Mouse (Mus musculus) heart, adult 2 months (tissue): ENCODE results near the gene Wdr45. TPM values are rescaled to one million over a fixed set of nuclear protein-coding genes. Genes with fewer than 3 reads are reported as not detected.
A peak's percentile ranks its signal among the peaks of the same experiment; 100 is the strongest.

Experiments
- DNase-seq, 2 experiments: peaks; one replicate each; pipeline ENCODE4 v3.0.0; 2021
- H3K27ac ChIP-seq: fragments of 200-600 bp; 2 replicates; pipeline ENCODE4 v1.8.1; 2022
- H3K27me3 ChIP-seq: fragments of 200-500 bp; 2 replicates; pipeline ENCODE4 v1.6.1; 2012; ENCODE audit warnings: mild to moderate bottlenecking, low read length, inconsistent platforms, mixed read lengths; ENCODE audit not compliant: control insufficient read depth, insufficient read depth
- H3K36me3 ChIP-seq: fragments of 200-500 bp; 2 replicates; pipeline ENCODE4 v1.6.1; 2012; ENCODE audit warnings: low read length, inconsistent platforms; ENCODE audit not compliant: control insufficient read depth, insufficient read depth
- H3K4me1 ChIP-seq: fragments of 200-500 bp; 2 replicates; pipeline ENCODE4 v1.6.1; 2011; ENCODE audit warnings: low read length; ENCODE audit not compliant: control insufficient read depth, insufficient read depth
- H3K4me3 ChIP-seq: fragments of 200-600 bp; 2 replicates; pipeline ENCODE4 v1.8.1; 2022
- H3K79me2 ChIP-seq: fragments of 200-500 bp; replicated peaks from 2 replicates; pipeline ENCODE4 v1.6.1; 2012; ENCODE audit warnings: mild to moderate bottlenecking, inconsistent platforms, low read length, moderate library complexity, mixed read lengths; ENCODE audit not compliant: control insufficient read depth, insufficient read depth
- H3K9ac ChIP-seq: fragments of 200-500 bp; 2 replicates; pipeline ENCODE4 v1.6.1; 2012; ENCODE audit warnings: low read depth, mild to moderate bottlenecking, control low read depth, inconsistent platforms, low read length, mixed read lengths
- CTCF ChIP-seq: fragments of 200-600 bp; IDR thresholded peaks from 2 replicates; pipeline ENCODE4 v1.8.1; 2022; ENCODE audit warnings: antibody characterized with exemption, mild to moderate bottlenecking, moderate library complexity
- EP300 ChIP-seq: fragments of 200-500 bp; IDR thresholded peaks from 2 replicates; pipeline ENCODE4 v1.6.1; 2011; ENCODE audit warnings: low read depth, low read length, control low read depth; ENCODE audit not compliant: insufficient read depth
- POLR2A ChIP-seq: fragments of 200-500 bp; IDR thresholded peaks from 2 replicates; pipeline ENCODE4 v1.6.1; 2011; ENCODE audit warnings: mild to moderate bottlenecking, low read depth, low read length, control low read depth; ENCODE audit not compliant: insufficient read depth
- WGBS: fragments of 180-500 bp; shearing (Covaris S2); methylation state at CpG from one replicate; pipeline ENCODE4 v1.1.7; 2018; 5-methylcytosine and 5-hydroxymethylcytosine counted together
- intact Hi-C: fragments of 180-260 bp; cut with DNase I; formaldehyde crosslinking; loops from one replicate; pipeline ENCODE4 v1.15.1; 2025
- polyA plus RNA-seq: library from polyadenylated mRNA; depleted of rRNA; stranded (reverse); fragments of >200 nt; gene quantifications from 2 replicates; pipeline ENCODE4 v1.2.3, GENCODE M21; 2012; rRNA removed
- total RNA-seq, 2 experiments: library from RNA; stranded (reverse); gene quantifications; 2 replicates each; pipeline ENCODE4 v1.2.3; 2021

Gene Wdr45
- total and polyA plus RNA-seq, 3 experiments = 41.3 to 48.3 (median 42.5) TPM

DNA sequence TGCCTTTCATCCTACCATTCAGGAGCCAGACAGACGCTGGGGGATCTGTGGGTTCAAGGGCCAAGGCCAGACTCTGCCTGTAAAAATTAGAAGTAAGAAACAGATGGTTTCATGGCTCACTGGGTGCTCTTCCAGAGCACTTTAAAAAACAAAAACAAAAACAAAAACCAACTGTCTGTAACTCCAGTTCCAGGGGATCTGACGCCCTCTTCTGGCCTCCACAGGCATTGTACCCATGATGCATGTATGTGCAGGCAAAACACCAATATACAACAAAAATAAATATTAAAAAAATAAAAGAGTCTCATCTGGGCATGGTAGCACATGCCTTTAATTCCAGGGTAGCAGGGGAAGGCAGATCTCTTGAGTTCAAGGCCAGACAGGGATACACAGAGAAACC is 58.6 kb downstream of the Wdr45 start:
- WGBS = 54% methylated on average over 2 of the region's 2 CpGs
- Histone ChIP-seq H3K9ac (no peak overlapping the region), H3K27ac (no peak overlapping the region), H3K4me1 (no peaks in the 10 kb centered on the region; the same call in 1 of the 2 replicates), H3K79me2 (no peaks in the 10 kb centered on the region), H3K36me3 (no peaks in the 10 kb centered on the region), H3K27me3 (no peaks in the 10 kb centered on the region), H3K4me3 (no peak overlapping the region)
- no peak for TF ChIP-seq POLR2A
- TF ChIP-seq CTCF = peak; percentile 62
- intact Hi-C loops = loop anchor here (10.0 kb wide), 1 partner anchor 348 kb away; no protein-coding TSS in a partner anchor
- DNase-seq = no peak

DNA sequence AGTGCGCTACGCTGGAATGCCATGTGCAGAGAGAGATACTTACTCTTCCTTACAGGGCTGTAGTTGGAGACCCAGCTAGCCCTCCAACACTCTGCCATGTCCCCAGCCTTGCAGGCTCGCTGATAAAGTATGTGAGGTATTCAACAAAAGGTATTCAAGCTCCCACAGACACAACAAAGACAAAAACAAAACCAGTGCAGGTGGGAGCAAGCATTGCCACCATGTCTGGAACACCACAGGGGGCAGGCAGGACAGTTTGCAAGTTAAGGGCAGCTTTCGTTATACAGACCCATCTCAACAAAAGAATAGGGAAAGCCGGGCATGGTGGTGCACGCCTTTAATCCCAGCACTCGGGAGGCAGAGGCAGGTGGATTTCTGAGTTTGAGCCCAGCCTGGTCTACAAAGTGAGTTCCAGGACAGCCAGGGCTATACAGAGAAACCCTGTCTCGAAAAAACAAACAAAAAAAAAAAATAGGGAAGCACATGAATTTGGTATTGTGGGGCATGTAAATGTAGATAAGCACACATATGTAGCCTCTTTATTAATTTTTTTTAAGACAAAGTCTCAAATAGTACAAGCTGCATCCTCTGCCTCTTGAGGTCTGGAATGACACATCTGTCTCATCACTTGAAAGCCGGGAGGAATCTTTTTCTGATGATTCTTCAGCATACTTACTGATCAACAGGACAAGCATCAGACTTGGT is 61.5 kb downstream of the Wdr45 start:
- no peaks in the 10 kb centered on the region for H3K27me3 ChIP-seq
- no peak overlapping the region for H3K27ac ChIP-seq
- no peak overlapping the region for H3K4me3 ChIP-seq
- H3K9ac ChIP-seq = no peak overlapping the region
- WGBS = 63% methylated on average over 9 of the region's 9 CpGs
- no peak for TF ChIP-seq CTCF
- H3K79me2 ChIP-seq = no peaks in the 10 kb centered on the region
- H3K4me1 ChIP-seq = no peaks in the 10 kb centered on the region; the same call in 1 of the 2 replicates
- intact Hi-C loops = loop anchor here (1.0 to 10.0 kb wide), 3 partner anchors 22 to 351 kb away; no protein-coding TSS in a partner anchor
- H3K36me3 ChIP-seq = no peaks in the 10 kb centered on the region
- DNase-seq = no peak

DNA sequence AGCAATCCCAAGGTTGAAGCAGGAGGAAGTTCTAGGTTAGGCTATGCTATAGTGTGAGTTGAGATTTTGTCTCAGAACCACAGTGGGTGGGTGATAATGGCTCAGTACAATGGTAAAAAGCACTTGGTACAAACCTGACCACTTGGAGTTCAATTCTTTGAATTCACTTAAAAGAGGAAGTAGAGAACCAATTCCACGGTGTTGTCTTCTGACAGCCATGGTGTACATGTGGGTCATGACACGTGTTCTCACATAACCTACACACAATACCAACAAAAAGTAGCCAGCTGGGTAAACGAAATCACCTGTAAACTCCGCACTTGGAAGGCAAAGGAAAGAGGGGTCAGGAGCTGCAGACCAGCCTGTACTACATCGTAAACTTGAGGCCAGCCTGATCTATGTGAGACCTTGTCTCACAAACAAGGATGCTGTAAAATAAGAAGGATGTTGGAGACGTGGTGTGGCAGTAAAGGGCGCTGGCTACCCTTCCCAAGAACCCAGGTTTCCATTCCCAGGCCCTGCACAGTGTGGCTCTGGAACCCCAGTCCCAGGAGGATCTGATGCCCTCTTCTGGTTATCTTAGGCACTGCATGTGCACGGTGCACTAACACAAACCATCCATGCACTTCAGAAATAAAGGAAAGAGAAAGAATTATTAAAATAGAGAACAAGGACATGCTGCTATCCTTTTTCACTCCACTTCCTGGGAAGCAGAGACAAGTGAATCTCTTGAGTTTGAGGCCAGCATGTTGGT is 62.4 kb downstream of the Wdr45 start:
- DNase-seq = peak; percentile 37 to 52
- H3K4me1 ChIP-seq = no peaks in the 10 kb centered on the region; the same call in 1 of the 2 replicates

More for the DNA sequence above, 62.4 kb downstream of the Wdr45 start:
- no peak overlapping the region for H3K27ac ChIP-seq
- H3K4me3 ChIP-seq = no peak overlapping the region
- H3K36me3 ChIP-seq = no peaks in the 10 kb centered on the region
- H3K27me3 ChIP-seq = no peaks in the 10 kb centered on the region
- 44% methylated on average over 8 of the region's 8 CpGs for WGBS
- no peak overlapping the region for H3K9ac ChIP-seq
- no peak for TF ChIP-seq POLR2A
- TF ChIP-seq EP300 = no peak
- TF ChIP-seq CTCF = peak; percentile 83
- no peaks in the 10 kb centered on the region for H3K79me2 ChIP-seq
- intact Hi-C loops = loop anchor here (1.0 to 10.0 kb wide), 3 partner anchors 23 to 352 kb away; no protein-coding TSS in a partner anchor

Other genes starting within 250 kb of the Wdr45 start
- gene Foxp3, start 140.7 kb upstream of the Wdr45 start, total RNA-seq = not detected
- not detected in 2 replicates for gene Foxp3, start 140.7 kb upstream of the Wdr45 start, polyA plus RNA-seq
- gene Ppp1r3f, start 140.1 kb upstream of the Wdr45 start, total RNA-seq = 1 to 10 TPM; 2.6 to 3.0 TPM
- 1.8 and 2.2 TPM in 2 replicates for gene Ppp1r3f, start 140.1 kb upstream of the Wdr45 start, polyA plus RNA-seq
- gene Ccdc22, start 108.8 kb upstream of the Wdr45 start, total RNA-seq = 10 to 100 TPM; 11.4 to 12.1 TPM
- 9.6 and 11.2 TPM in 2 replicates for gene Ccdc22, start 108.8 kb upstream of the Wdr45 start, polyA plus RNA-seq
- gene Cacna1f, start 107.2 kb upstream of the Wdr45 start, total RNA-seq = not detected
- 0.02 TPM in 1 of 2 replicates, not detected in the other for gene Cacna1f, start 107.2 kb upstream of the Wdr45 start, polyA plus RNA-seq
- 1 to 10 TPM; 2.6 to 4.2 TPM for gene Syp, start 75.9 kb upstream of the Wdr45 start, total RNA-seq
- 3.4 and 3.8 TPM in 2 replicates for gene Syp, start 75.9 kb upstream of the Wdr45 start, polyA plus RNA-seq
- gene Prickle3, start 57.1 kb upstream of the Wdr45 start, total RNA-seq = 10 to 100 TPM; 16.8 to 25.2 TPM
- 21.5 and 27.8 TPM in 2 replicates for gene Prickle3, start 57.1 kb upstream of the Wdr45 start, polyA plus RNA-seq
- 10 to 100 TPM; 40.3 to 56.3 TPM for gene Plp2, start 42.9 kb upstream of the Wdr45 start, total RNA-seq
- 118 and 159 TPM in 2 replicates for gene Plp2, start 42.9 kb upstream of the Wdr45 start, polyA plus RNA-seq
- 10 to 100 TPM; 23.1 to 32.5 TPM for gene Magix, start 33.1 kb upstream of the Wdr45 start, total RNA-seq
- 37.5 and 44.5 TPM in 2 replicates for gene Magix, start 33.1 kb upstream of the Wdr45 start, polyA plus RNA-seq
- 10 to 100 TPM; 18.0 to 19.3 TPM for gene Gpkow, start 17.2 kb upstream of the Wdr45 start, total RNA-seq
- 7.1 and 11.4 TPM in 2 replicates for gene Gpkow, start 17.2 kb upstream of the Wdr45 start, polyA plus RNA-seq
- under 1 TPM in 1 of 2 experiments, not detected in 1; 0.94 TPM for gene Gm45208, start 7.9 kb downstream of the Wdr45 start, total RNA-seq
- 0.21 TPM in 1 of 2 replicates, not detected in the other for gene Gm45208, start 7.9 kb downstream of the Wdr45 start, polyA plus RNA-seq
- gene Praf2, start 14.1 kb downstream of the Wdr45 start, total RNA-seq = 1 to 10 TPM; 6.1 to 6.7 TPM
- 15.8 and 19.5 TPM in 2 replicates for gene Praf2, start 14.1 kb downstream of the Wdr45 start, polyA plus RNA-seq
- 1 to 10 TPM in 1 of 2 experiments, under 1 TPM in 1; 0.32 to 1.1 TPM for gene Ccdc120, start 36.6 kb downstream of the Wdr45 start, total RNA-seq
- 1.1 and 2.8 TPM in 2 replicates for gene Ccdc120, start 36.6 kb downstream of the Wdr45 start, polyA plus RNA-seq
- gene Tfe3, start 48.2 kb downstream of the Wdr45 start, total RNA-seq = 10 to 100 TPM; 13.0 to 15.4 TPM
- gene Tfe3, start 48.2 kb downstream of the Wdr45 start, polyA plus RNA-seq = 11.1 and 13.5 TPM in 2 replicates
- gene Gripap1, start 75.4 kb downstream of the Wdr45 start, total RNA-seq = 10 to 100 TPM; 20.8 to 24.6 TPM
- gene Gripap1, start 75.4 kb downstream of the Wdr45 start, polyA plus RNA-seq = 25.3 and 38.9 TPM in 2 replicates
- under 1 TPM; 0.21 to 0.27 TPM for gene Kcnd1, start 108.0 kb downstream of the Wdr45 start, total RNA-seq
- 0.59 and 1.2 TPM in 2 replicates for gene Kcnd1, start 108.0 kb downstream of the Wdr45 start, polyA plus RNA-seq
- gene Otud5, start 127.0 kb downstream of the Wdr45 start, total RNA-seq = 10 to 100 TPM; 20.3 to 24.5 TPM
- gene Otud5, start 127.0 kb downstream of the Wdr45 start, polyA plus RNA-seq = 16.6 and 19.1 TPM in 2 replicates
- gene Pim2, start 163.9 kb downstream of the Wdr45 start, total RNA-seq = 1 to 10 TPM; 2.6 to 4.0 TPM
- 4.7 and 5.7 TPM in 2 replicates for gene Pim2, start 163.9 kb downstream of the Wdr45 start, polyA plus RNA-seq
- 10 to 100 TPM; 14.8 to 15.0 TPM for gene Slc35a2, start 169.7 kb downstream of the Wdr45 start, total RNA-seq
- gene Slc35a2, start 169.7 kb downstream of the Wdr45 start, polyA plus RNA-seq = 25.2 and 31.9 TPM in 2 replicates
- 10 to 100 TPM; 20.4 to 25.1 TPM for gene Pqbp1, start 184.9 kb downstream of the Wdr45 start, total RNA-seq
- 30.7 and 42.6 TPM in 2 replicates for gene Pqbp1, start 184.9 kb downstream of the Wdr45 start, polyA plus RNA-seq
- 10 to 100 TPM; 43.4 to 45.0 TPM for gene Timm17b, start 185.0 kb downstream of the Wdr45 start, total RNA-seq
- 40.2 and 45.1 TPM in 2 replicates for gene Timm17b, start 185.0 kb downstream of the Wdr45 start, polyA plus RNA-seq
- gene Gm10491, start 193.5 kb downstream of the Wdr45 start, total RNA-seq = not detected
- gene Gm10491, start 193.5 kb downstream of the Wdr45 start, polyA plus RNA-seq = not detected in 2 replicates
- not detected for gene Gm10490, start 195.2 kb downstream of the Wdr45 start, total RNA-seq
- not detected in 2 replicates for gene Gm10490, start 195.2 kb downstream of the Wdr45 start, polyA plus RNA-seq
- gene Pcsk1n, start 205.5 kb downstream of the Wdr45 start, total RNA-seq = under 1 TPM in 1 of 2 experiments, not detected in 1; 0.16 TPM
- gene Pcsk1n, start 205.5 kb downstream of the Wdr45 start, polyA plus RNA-seq = 0.18 and 0.25 TPM in 2 replicates
- gene Eras, start 214.3 kb downstream of the Wdr45 start, total RNA-seq = not detected
- gene Eras, start 214.3 kb downstream of the Wdr45 start, polyA plus RNA-seq = not detected in 2 replicates
- 1 to 10 TPM; 7.9 to 9.6 TPM for gene Hdac6, start 233.6 kb downstream of the Wdr45 start, total RNA-seq
- gene Hdac6, start 233.6 kb downstream of the Wdr45 start, polyA plus RNA-seq = 14.8 and 19.8 TPM in 2 replicates